Mouse (Mus musculus): Measurements from ENCODE around the gene Fgfr2. TPM values are rescaled to one million over a fixed set of nuclear protein-coding genes. Genes with fewer than 3 reads are reported as not detected.
"Not testable (repeated sequence)": the region's sequence is repeated elsewhere in the genome, so short reads cannot be mapped to it uniquely, and the experiment has no call there.

Gene Fgfr2
- polyA plus RNA-seq, 1 experiment from 2014 or later, result 133 TPM

GRCm38 (mm10) chr7:131465117-131465601 is 1658.0 kb downstream of the Fgfr2 start:
- 68% methylated on average over 3 of the region's 3 CpGs for WGBS
- no peaks in the 10 kb centered on the region for H3K4me1 ChIP-seq (ENCODE audit: control insufficient read depth, insufficient read depth, low read length)
- no peak for ATAC-seq (ENCODE audit: low FRiP score, low TSS enrichment)
- H3K4me3 ChIP-seq (ENCODE audit: low read length), result no peak overlapping the region
- no peaks in the 10 kb centered on the region for H3K36me3 ChIP-seq (ENCODE audit: control insufficient read depth, insufficient read depth, low read length)
- no peaks in the 10 kb centered on the region for H3K9me3 ChIP-seq (ENCODE audit: control insufficient read depth, low read length)
- H3K9ac ChIP-seq (ENCODE audit: low read depth, low read length), result no peak overlapping the region
- H3K27ac ChIP-seq (ENCODE audit: low read depth, low read length), result no peak overlapping the region
- H3K4me2 ChIP-seq (replicated peaks; ENCODE audit: low read depth, low read length), result no peak overlapping the region
- H3K27me3 ChIP-seq (ENCODE audit: control insufficient read depth, insufficient read depth, low read length), result no peaks in the 10 kb centered on the region

- Histone ChIP-seq H3K4me2 (replicated peaks; ENCODE audit: low read depth, low read length) (no peak overlapping the region), H3K27me3 (ENCODE audit: control insufficient read depth, insufficient read depth, low read length) (no peaks in the 10 kb centered on the region)
- WGBS, result 90% methylated on average over 5 of the region's 5 CpGs
Measured at GRCm38 (mm10) chr7:131456714-131457113, 1666.4 kb downstream of the Fgfr2 start.

GRCm38 (mm10) chr7:131437051-131437450 is 1686.1 kb downstream of the Fgfr2 start:
- WGBS, result 63% methylated on average over 3 of the region's 3 CpGs
- no peak overlapping the region for H3K4me3 ChIP-seq (ENCODE audit: low read length)
- H3K36me3 ChIP-seq (ENCODE audit: control insufficient read depth, insufficient read depth, low read length), result peaks cover 2% of the 10 kb centered on the region; the same call in 1 of the 2 replicates
- H3K27ac ChIP-seq (ENCODE audit: low read depth, low read length), result no peak overlapping the region
- no peaks in the 10 kb centered on the region for H3K27me3 ChIP-seq (ENCODE audit: control insufficient read depth, insufficient read depth, low read length)
- no peaks in the 10 kb centered on the region for H3K4me1 ChIP-seq (ENCODE audit: control insufficient read depth, insufficient read depth, low read length)
- no peak for ATAC-seq (ENCODE audit: low FRiP score, low TSS enrichment)
- H3K9me3 ChIP-seq (ENCODE audit: control insufficient read depth, low read length), result no peaks in the 10 kb centered on the region
- H3K4me2 ChIP-seq (replicated peaks; ENCODE audit: low read depth, low read length), result no peak overlapping the region
- H3K9ac ChIP-seq (ENCODE audit: low read depth, low read length), result no peak overlapping the region

More at GRCm38 (mm10) chr7:131456714-131457113, 1666.4 kb downstream of the Fgfr2 start:
- H3K36me3 ChIP-seq (ENCODE audit: control insufficient read depth, insufficient read depth, low read length), result no peaks in the 10 kb centered on the region
- H3K9ac ChIP-seq (ENCODE audit: low read depth, low read length), result no peak overlapping the region
- H3K9me3 ChIP-seq (ENCODE audit: control insufficient read depth, low read length), result no peaks in the 10 kb centered on the region
- H3K27ac ChIP-seq (ENCODE audit: low read depth, low read length), result no peak overlapping the region
- no peaks in the 10 kb centered on the region for H3K4me1 ChIP-seq (ENCODE audit: control insufficient read depth, insufficient read depth, low read length)
- no peak for ATAC-seq (ENCODE audit: low FRiP score, low TSS enrichment)
- H3K4me3 ChIP-seq (ENCODE audit: low read length), result no peak overlapping the region

GRCm38 (mm10) chr7:131434276-131434675 is 1688.9 kb downstream of the Fgfr2 start:
- no peak for ATAC-seq (ENCODE audit: low FRiP score, low TSS enrichment)
- Histone ChIP-seq H3K9me3 (ENCODE audit: control insufficient read depth, low read length) (no peaks in the 10 kb centered on the region; the same call in 1 of the 2 replicates), H3K4me2 (replicated peaks; ENCODE audit: low read depth, low read length) (no peak overlapping the region), H3K36me3 (ENCODE audit: control insufficient read depth, insufficient read depth, low read length) (peaks cover 5% of the 10 kb centered on the region; the same call in 1 of the 2 replicates), H3K27ac (ENCODE audit: low read depth, low read length) (no peak overlapping the region), H3K9ac (ENCODE audit: low read depth, low read length) (no peak overlapping the region), H3K27me3 (ENCODE audit: control insufficient read depth, insufficient read depth, low read length) (no peaks in the 10 kb centered on the region), H3K4me3 (ENCODE audit: low read length) (no peak overlapping the region), H3K4me1 (ENCODE audit: control insufficient read depth, insufficient read depth, low read length) (no peaks in the 10 kb centered on the region)
- 93% methylated on average over 1 of the region's 1 CpGs for WGBS

- no peaks in the 10 kb centered on the region for H3K27me3 ChIP-seq (ENCODE audit: control insufficient read depth, insufficient read depth, low read length)
- WGBS, result 21% methylated on average over 1 of the region's 1 CpGs
Measured at GRCm38 (mm10) chr7:131432244-131432643, 1690.9 kb downstream of the Fgfr2 start.

GRCm38 (mm10) chr7:131427331-131427730 is 1695.8 kb downstream of the Fgfr2 start:
- Histone ChIP-seq H3K4me2 (replicated peaks; ENCODE audit: low read depth, low read length) (no peak overlapping the region), H3K36me3 (ENCODE audit: control insufficient read depth, insufficient read depth, low read length) (peaks cover 15% of the 10 kb centered on the region; the same call in 1 of the 2 replicates), H3K27me3 (ENCODE audit: control insufficient read depth, insufficient read depth, low read length) (no peaks in the 10 kb centered on the region), H3K4me3 (ENCODE audit: low read length) (no peak overlapping the region), H3K9me3 (ENCODE audit: control insufficient read depth, low read length) (no peaks in the 10 kb centered on the region; the same call in 1 of the 2 replicates), H3K9ac (ENCODE audit: low read depth, low read length) (no peak overlapping the region), H3K4me1 (ENCODE audit: control insufficient read depth, insufficient read depth, low read length) (no peaks in the 10 kb centered on the region), H3K27ac (ENCODE audit: low read depth, low read length) (no peak overlapping the region)
- 85% methylated on average over 5 of the region's 5 CpGs for whole genome bisulfite sequencing
- ATAC-seq (ENCODE audit: low FRiP score, low TSS enrichment), result no peak

More at GRCm38 (mm10) chr7:131432244-131432643, 1690.9 kb downstream of the Fgfr2 start:
- Histone ChIP-seq H3K4me1 (ENCODE audit: control insufficient read depth, insufficient read depth, low read length) (no peaks in the 10 kb centered on the region), H3K4me3 (ENCODE audit: low read length) (no peak overlapping the region), H3K9ac (ENCODE audit: low read depth, low read length) (no peak overlapping the region), H3K9me3 (ENCODE audit: control insufficient read depth, low read length) (no peaks in the 10 kb centered on the region; the same call in 1 of the 2 replicates), H3K27ac (ENCODE audit: low read depth, low read length) (no peak overlapping the region), H3K36me3 (ENCODE audit: control insufficient read depth, insufficient read depth, low read length) (peaks cover 13% of the 10 kb centered on the region; the same call in 1 of the 2 replicates), H3K4me2 (replicated peaks; ENCODE audit: low read depth, low read length) (no peak overlapping the region)
- no peak for ATAC-seq (ENCODE audit: low FRiP score, low TSS enrichment)

GRCm38 (mm10) chr7:131424912-131425311 is 1698.2 kb downstream of the Fgfr2 start:
- Histone ChIP-seq H3K27ac (ENCODE audit: low read depth, low read length) (no peak overlapping the region), H3K36me3 (ENCODE audit: control insufficient read depth, insufficient read depth, low read length) (peaks cover 12% of the 10 kb centered on the region; the same call in 1 of the 2 replicates), H3K27me3 (ENCODE audit: control insufficient read depth, insufficient read depth, low read length) (no peaks in the 10 kb centered on the region), H3K4me2 (replicated peaks; ENCODE audit: low read depth, low read length) (no peak overlapping the region), H3K4me1 (ENCODE audit: control insufficient read depth, insufficient read depth, low read length) (no peaks in the 10 kb centered on the region), H3K4me3 (ENCODE audit: low read length) (no peak overlapping the region), H3K9me3 (ENCODE audit: control insufficient read depth, low read length) (no peaks in the 10 kb centered on the region), H3K9ac (ENCODE audit: low read depth, low read length) (no peak overlapping the region)
- WGBS, result 79% methylated on average over 2 of the region's 2 CpGs
- no peak for ATAC-seq (ENCODE audit: low FRiP score, low TSS enrichment)

GRCm38 (mm10) chr7:131417605-131418004 is 1705.5 kb downstream of the Fgfr2 start:
- H3K27me3 ChIP-seq (ENCODE audit: control insufficient read depth, insufficient read depth, low read length), result no peaks in the 10 kb centered on the region
- ATAC-seq (ENCODE audit: low FRiP score, low TSS enrichment), result no peak
- 0 out of 2 replicates have a peak, but pooled peaks cover 6% of the 10 kb centered on the region for H3K4me1 ChIP-seq (ENCODE audit: control insufficient read depth, insufficient read depth, low read length)
- no peak overlapping the region for H3K4me2 ChIP-seq (replicated peaks; ENCODE audit: low read depth, low read length)
- no peak overlapping the region for H3K4me3 ChIP-seq (ENCODE audit: low read length)
- H3K36me3 ChIP-seq (ENCODE audit: control insufficient read depth, insufficient read depth, low read length), result no peaks in the 10 kb centered on the region
- no peaks in the 10 kb centered on the region for H3K9me3 ChIP-seq (ENCODE audit: control insufficient read depth, low read length)
- H3K9ac ChIP-seq (ENCODE audit: low read depth, low read length), result no peak overlapping the region
- H3K27ac ChIP-seq (ENCODE audit: low read depth, low read length), result no peak overlapping the region

GRCm38 (mm10) chr7:131416742-131417141 is 1706.4 kb downstream of the Fgfr2 start:
- H3K27me3 ChIP-seq (ENCODE audit: control insufficient read depth, insufficient read depth, low read length); ATAC-seq (ENCODE audit: low FRiP score, low TSS enrichment); H3K4me2 ChIP-seq (replicated peaks; ENCODE audit: low read depth, low read length); H3K27ac ChIP-seq (ENCODE audit: low read depth, low read length); H3K4me3 ChIP-seq (ENCODE audit: low read length); H3K36me3 ChIP-seq (ENCODE audit: control insufficient read depth, insufficient read depth, low read length); H3K9me3 ChIP-seq (ENCODE audit: control insufficient read depth, low read length); H3K9ac ChIP-seq (ENCODE audit: low read depth, low read length): not testable (repeated sequence)
- 0 out of 2 replicates have a peak, but pooled peaks cover 11% of the 10 kb centered on the region for H3K4me1 ChIP-seq (ENCODE audit: control insufficient read depth, insufficient read depth, low read length)

All from kidney, embryonic 14.5 days (tissue).